In the genomic region with DNA sequence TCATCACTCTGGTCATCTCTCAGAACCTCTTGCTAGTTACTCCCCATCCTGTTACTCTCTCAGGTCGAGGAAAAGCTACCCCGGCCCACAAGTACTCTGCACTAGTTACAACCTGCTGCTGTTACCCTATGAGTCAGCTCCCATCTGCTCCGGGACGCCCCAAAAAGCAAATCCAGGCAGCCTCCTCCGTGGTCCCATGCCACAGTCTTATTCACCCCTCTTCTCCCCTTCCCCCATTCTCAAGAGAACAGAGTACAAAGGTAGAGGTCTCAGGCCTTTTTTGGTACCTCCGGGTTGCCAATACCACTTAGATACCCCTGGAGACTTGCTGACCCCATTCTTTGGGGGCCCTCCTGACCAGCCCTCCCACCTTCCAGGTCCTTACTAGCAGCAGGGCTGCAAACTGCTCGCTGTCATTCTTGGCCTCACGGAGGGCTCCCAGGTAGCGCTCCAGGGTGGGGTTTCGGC, we compare ENCODE assay signal across 10 mouse cellular contexts. TPM values are rescaled to one million over a fixed set of nuclear protein-coding genes. Genes with fewer than 3 reads are reported as not detected.
A peak's percentile ranks its signal among the peaks of the same experiment; 100 is the strongest.
DNase-seq lines count a peak whose midpoint lies in the region; ATAC-seq and TF ChIP-seq lines count a peak whose summit lies in the region.
"Had no signal": no experiment of that assay in that cellular context is flagged by ENCODE, and none has a peak within 500 bp of the region (broad histone marks: within the 10 kb centered on the region; RNA-seq: fewer than 3 reads in every experiment).

No protein-coding gene starts in this region.

- WGBS in liver, embryonic 11.5 days: 68% methylated on average over 10 of the region's 10 CpGs
- WGBS in forebrain, embryonic 10.5 days: 51% methylated on average over 10 of the region's 10 CpGs
- WGBS in hindbrain, embryonic 16.5 days: 53% methylated on average over 10 of the region's 10 CpGs
- WGBS in midbrain, postnatal 0 days: 42% methylated on average over 10 of the region's 10 CpGs

- no peak overlapping the region for H3K4me3 ChIP-seq in liver, embryonic 11.5 days (ENCODE audit: low read depth, low read length)
- H3K4me3 ChIP-seq in forebrain, embryonic 10.5 days: peak overlapping the region; percentile 93
- peak overlapping the region; percentile 90 for H3K4me3 ChIP-seq in hindbrain, embryonic 16.5 days (ENCODE audit: low read length)
- peak overlapping the region; percentile 94 for H3K4me3 ChIP-seq in midbrain, postnatal 0 days (ENCODE audit: low read depth, low read length)

- no peak overlapping the region for H3K27ac ChIP-seq in liver, embryonic 11.5 days (ENCODE audit: low read depth, low read length)
- peak overlapping the region; percentile 97 for H3K27ac ChIP-seq in forebrain, embryonic 10.5 days
- no peak overlapping the region for H3K27ac ChIP-seq in hindbrain, embryonic 16.5 days (ENCODE audit: low read depth, low read length)
- H3K27ac ChIP-seq in midbrain, postnatal 0 days (ENCODE audit: low read depth, low read length): no peak overlapping the region

- no peaks in the 10 kb centered on the region for H3K27me3 ChIP-seq in liver, embryonic 11.5 days (replicated peaks; ENCODE audit: control insufficient read depth, insufficient read depth, low read length)
- H3K27me3 ChIP-seq in forebrain, embryonic 10.5 days (ENCODE audit: poor library complexity, severe bottlenecking): 0 out of 2 replicates have a peak, but pooled peaks cover 4% of the 10 kb centered on the region
- H3K27me3 ChIP-seq in hindbrain, embryonic 16.5 days (replicated peaks; ENCODE audit: control insufficient read depth, insufficient read depth, low read length): no peaks in the 10 kb centered on the region
- H3K27me3 ChIP-seq in midbrain, postnatal 0 days (ENCODE audit: insufficient read depth, low read length): no peaks in the 10 kb centered on the region
- H3K27me3 ChIP-seq: megakaryocyte, embryonic 14.5 days had no signal

- peak overlapping the region; percentile 99 for H3K4me2 ChIP-seq in liver, embryonic 11.5 days
- H3K4me2 ChIP-seq in hindbrain, embryonic 16.5 days (ENCODE audit: low read length): peak overlapping the region; percentile 75
- H3K4me2 ChIP-seq in midbrain, postnatal 0 days (ENCODE audit: low read depth, low read length, poor library complexity, severe bottlenecking): peak overlapping the region; percentile 94

- no peak for ATAC-seq in liver, embryonic 11.5 days (replicated peaks; ENCODE audit: low FRiP score)
- ATAC-seq in hindbrain, embryonic 16.5 days: no peak
- no peak for ATAC-seq in midbrain, postnatal 0 days (ENCODE audit: low FRiP score)
- no peak for ATAC-seq in erythroblast, adult 5-6 weeks (replicated peaks; ENCODE audit: low FRiP score, poor library complexity, severe bottlenecking)

- no peak overlapping the region for H3K9ac ChIP-seq in liver, embryonic 11.5 days (ENCODE audit: low read depth, low read length)
- peak overlapping the region; percentile 98 for H3K9ac ChIP-seq in hindbrain, embryonic 16.5 days (ENCODE audit: low read depth, low read length)
- peak overlapping the region; percentile 95 for H3K9ac ChIP-seq in midbrain, postnatal 0 days (replicated peaks; ENCODE audit: low read length, poor library complexity, severe bottlenecking)

- H3K36me3 ChIP-seq in liver, embryonic 11.5 days (ENCODE audit: control insufficient read depth, insufficient read depth, low read length): peaks cover 10% of the 10 kb centered on the region; the same call in 1 of the 2 replicates
- peaks cover 43% of the 10 kb centered on the region for H3K36me3 ChIP-seq in forebrain, embryonic 10.5 days (replicated peaks)
- H3K36me3 ChIP-seq in hindbrain, embryonic 16.5 days (ENCODE audit: control insufficient read depth, insufficient read depth, low read length): peaks cover 8% of the 10 kb centered on the region
- peaks cover 30% of the 10 kb centered on the region for H3K36me3 ChIP-seq in midbrain, postnatal 0 days (ENCODE audit: insufficient read depth, low read length)

- peaks cover 18% of the 10 kb centered on the region for H3K4me1 ChIP-seq in liver, embryonic 11.5 days (replicated peaks; ENCODE audit: control insufficient read depth, insufficient read depth, low read length)
- H3K4me1 ChIP-seq in forebrain, embryonic 10.5 days: peaks cover 62% of the 10 kb centered on the region
- H3K4me1 ChIP-seq in hindbrain, embryonic 16.5 days (ENCODE audit: control insufficient read depth, insufficient read depth, low read depth, low read length): peaks cover 47% of the 10 kb centered on the region
- peaks cover 15% of the 10 kb centered on the region; the same call in 1 of the 2 replicates for H3K4me1 ChIP-seq in midbrain, postnatal 0 days (ENCODE audit: insufficient read depth, low read length)

- peak; percentile 31 for DNase-seq in liver, embryonic 11.5 days (ENCODE audit: low spot score)
- no peak for DNase-seq in liver
- DNase-seq in forebrain, embryonic 10.5 days (ENCODE audit: extremely low spot score, low spot score): no peak
- no peak for DNase-seq in midbrain, postnatal 0 days (ENCODE audit: low spot score)
- DNase-seq in T-cell, adult 2 months (ENCODE audit: low spot score): no peak
- DNase-seq in adrenal gland, adult 2 months: no peak

- no peak for TF ChIP-seq CTCF in midbrain, postnatal 0 days (IDR thresholded peaks at IDR 0.05)

- no peaks in the 10 kb centered on the region for H3K9me3 ChIP-seq in liver, embryonic 11.5 days (ENCODE audit: control insufficient read depth, low read length)
- H3K9me3 ChIP-seq in forebrain, embryonic 10.5 days: no peaks in the 10 kb centered on the region
- no peaks in the 10 kb centered on the region for H3K9me3 ChIP-seq in hindbrain, embryonic 16.5 days (ENCODE audit: control insufficient read depth, low read length)
- H3K9me3 ChIP-seq in midbrain, postnatal 0 days (ENCODE audit: low read length): no peaks in the 10 kb centered on the region
- H3K9me3 ChIP-seq: megakaryocyte, embryonic 14.5 days had no signal

RNA-seq across cellular contexts. Expression of a gene that starts 1.6 kb away (rescaled TPM):
- polyA plus RNA-seq in liver, embryonic 11.5 days (2014; fragmentation: Nextera tagmentation; extraction: Ambion mirVana): 25.0 and 27.2 TPM in 2 replicates
- 36.6 and 36.9 TPM in 2 replicates for polyA plus RNA-seq in forebrain, embryonic 10.5 days (2016; fragmentation: Nextera tagmentation; extraction: Ambion mirVana)
- polyA plus RNA-seq in hindbrain, embryonic 16.5 days (2015; fragmentation: Nextera tagmentation; extraction: Ambion mirVana): 159 and 170 TPM in 2 replicates
- total RNA-seq in midbrain, postnatal 0 days (2014; rRNA removed): 322 and 393 TPM in 2 replicates
- polyA plus RNA-seq in midbrain, postnatal 0 days (2015; fragmentation: Nextera tagmentation; extraction: Ambion mirVana): 186 and 194 TPM in 2 replicates
- total RNA-seq in erythroblast, adult 5-6 weeks (2015; ENCODE audit: low replicate concordance): 0.96 and 1.7 TPM in 2 replicates
- 0.98 and 2.7 TPM in 2 replicates for total RNA-seq in erythroblast, adult 5-6 weeks (2017; ENCODE audit: low replicate concordance)
- total RNA-seq in adrenal gland, adult 2 months (2021): 10 to 100 TPM; 32.4 to 36.4 TPM
- 66.6 and 82.2 TPM in 2 replicates for polyA plus RNA-seq in adrenal gland, adult 2 months (2012; rRNA removed)

RNA-seq across cellular contexts. Expression of a gene that starts 1.8 kb away (rescaled TPM):
- 18.7 and 19.3 TPM in 2 replicates for polyA plus RNA-seq in liver, embryonic 11.5 days (2014; fragmentation: Nextera tagmentation; extraction: Ambion mirVana)
- 20.9 and 23.7 TPM in 2 replicates for polyA plus RNA-seq in forebrain, embryonic 10.5 days (2016; fragmentation: Nextera tagmentation; extraction: Ambion mirVana)
- polyA plus RNA-seq in hindbrain, embryonic 16.5 days (2015; fragmentation: Nextera tagmentation; extraction: Ambion mirVana): 35.0 and 39.4 TPM in 2 replicates
- total RNA-seq in midbrain, postnatal 0 days (2014; rRNA removed): 35.5 and 38.0 TPM in 2 replicates
- polyA plus RNA-seq in midbrain, postnatal 0 days (2015; fragmentation: Nextera tagmentation; extraction: Ambion mirVana): 37.2 and 40.1 TPM in 2 replicates
- total RNA-seq in erythroblast, adult 5-6 weeks (2015; ENCODE audit: low replicate concordance): 2.7 and 11.1 TPM in 2 replicates
- total RNA-seq in erythroblast, adult 5-6 weeks (2017; ENCODE audit: low replicate concordance): 5.4 and 9.2 TPM in 2 replicates
- 10 to 100 TPM; 36.6 to 40.7 TPM for total RNA-seq in adrenal gland, adult 2 months (2021)
- 29.0 and 35.2 TPM in 2 replicates for polyA plus RNA-seq in adrenal gland, adult 2 months (2012; rRNA removed)

RNA-seq across cellular contexts. Expression of a gene that starts 15.6 kb away (rescaled TPM):
- polyA plus RNA-seq in liver, embryonic 11.5 days (2014; fragmentation: Nextera tagmentation; extraction: Ambion mirVana): not detected in 2 replicates
- 0.06 TPM in 1 of 2 replicates, not detected in the other for polyA plus RNA-seq in forebrain, embryonic 10.5 days (2016; fragmentation: Nextera tagmentation; extraction: Ambion mirVana)
- polyA plus RNA-seq in hindbrain, embryonic 16.5 days (2015; fragmentation: Nextera tagmentation; extraction: Ambion mirVana): 0.12 and 0.14 TPM in 2 replicates
- 0.14 TPM in 1 of 2 replicates, not detected in the other for total RNA-seq in midbrain, postnatal 0 days (2014; rRNA removed)
- 0.15 and 0.31 TPM in 2 replicates for polyA plus RNA-seq in midbrain, postnatal 0 days (2015; fragmentation: Nextera tagmentation; extraction: Ambion mirVana)
- total RNA-seq in erythroblast, adult 5-6 weeks (2015; ENCODE audit: low replicate concordance): not detected in 2 replicates
- total RNA-seq in erythroblast, adult 5-6 weeks (2017; ENCODE audit: low replicate concordance): not detected in 2 replicates
- total RNA-seq in adrenal gland, adult 2 months (2021): not detected
- polyA plus RNA-seq in adrenal gland, adult 2 months (2012; rRNA removed): not detected in 2 replicates
- total RNA-seq: heart, adult 18-20 months had no signal
